8 mouse cellular contexts compared by ENCODE assay signal in the genomic region with DNA sequence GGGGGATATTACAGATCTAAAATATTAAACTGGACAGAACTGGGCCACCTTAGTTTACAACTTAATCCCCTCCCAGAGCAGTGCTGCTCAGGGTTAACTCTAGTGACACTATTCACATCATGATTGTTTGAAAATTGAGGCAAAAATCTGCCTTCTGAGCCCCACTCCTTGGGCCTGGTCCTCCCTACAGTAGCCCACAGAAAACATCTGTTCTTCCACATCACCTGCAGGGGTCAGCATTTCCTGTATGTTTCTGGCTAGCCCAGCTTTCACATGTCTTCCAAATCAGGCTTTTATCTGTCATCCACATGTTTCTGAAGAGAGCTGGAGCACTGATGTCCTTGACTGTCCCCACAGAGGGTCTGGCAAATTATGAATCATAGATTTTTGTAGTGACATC.
DNase-seq lines count a peak whose midpoint lies in the region; ATAC-seq lines count a peak whose summit lies in the region.

No protein-coding gene starts in this region.

- DNase-seq in cerebellum, postnatal 10 days, result peak; percentile 38 to 39
- no peak for DNase-seq in cerebellum, adult 18-20 months
- no peak for DNase-seq in midbrain, embryonic 11.5 days (ENCODE audit: low spot score, missing footprints)
- no peak for DNase-seq in midbrain, embryonic 10.5 days (ENCODE audit: low spot score)
- DNase-seq in embryonic facial prominence, embryonic 14.5 days (ENCODE audit: low spot score), result peak; percentile 34
- DNase-seq in gastrocnemius, adult 8-10 months (ENCODE audit: low spot score in 2 of 2), result no peak
- DNase-seq in layer of hippocampus, postnatal 14 days (ENCODE audit: low spot score in 2 of 2), result no peak

- H3K9ac ChIP-seq in midbrain, embryonic 11.5 days (ENCODE audit: low read length), result no peak overlapping the region
- H3K9ac ChIP-seq in embryonic facial prominence, embryonic 14.5 days (ENCODE audit: low read depth, low read length), result no peak overlapping the region
- no peak overlapping the region for H3K9ac ChIP-seq in neural tube, embryonic 14.5 days (replicated peaks; ENCODE audit: low read depth, low read length)

- H3K27me3 ChIP-seq in midbrain, embryonic 11.5 days (ENCODE audit: control insufficient read depth, insufficient read depth, low read length), result no peaks in the 10 kb centered on the region
- no peaks in the 10 kb centered on the region for H3K27me3 ChIP-seq in midbrain, embryonic 10.5 days (ENCODE audit: low read depth, poor library complexity, severe bottlenecking)
- H3K27me3 ChIP-seq in embryonic facial prominence, embryonic 14.5 days (replicated peaks; ENCODE audit: control insufficient read depth, insufficient read depth, low read length), result no peaks in the 10 kb centered on the region
- no peaks in the 10 kb centered on the region for H3K27me3 ChIP-seq in neural tube, embryonic 14.5 days (ENCODE audit: control insufficient read depth, insufficient read depth, low read length)

- no peak overlapping the region for H3K27ac ChIP-seq in midbrain, embryonic 11.5 days (ENCODE audit: low read depth, low read length)
- no peak overlapping the region for H3K27ac ChIP-seq in midbrain, embryonic 10.5 days (replicated peaks)
- H3K27ac ChIP-seq in embryonic facial prominence, embryonic 14.5 days (replicated peaks; ENCODE audit: low read depth, low read length), result no peak overlapping the region
- H3K27ac ChIP-seq in neural tube, embryonic 14.5 days (ENCODE audit: low read depth, low read length), result no peak overlapping the region

- no peak overlapping the region for H3K4me2 ChIP-seq in midbrain, embryonic 11.5 days
- H3K4me2 ChIP-seq in embryonic facial prominence, embryonic 14.5 days (ENCODE audit: low read depth, low read length), result no peak overlapping the region
- H3K4me2 ChIP-seq in neural tube, embryonic 14.5 days (ENCODE audit: low read depth, low read length), result no peak overlapping the region

- H3K36me3 ChIP-seq in midbrain, embryonic 11.5 days (ENCODE audit: control insufficient read depth, insufficient read depth, low read length), result no peaks in the 10 kb centered on the region
- no peaks in the 10 kb centered on the region for H3K36me3 ChIP-seq in midbrain, embryonic 10.5 days
- H3K36me3 ChIP-seq in embryonic facial prominence, embryonic 14.5 days (ENCODE audit: control insufficient read depth, insufficient read depth, low read length), result no peaks in the 10 kb centered on the region
- H3K36me3 ChIP-seq in neural tube, embryonic 14.5 days (ENCODE audit: control insufficient read depth, insufficient read depth, low read length), result no peaks in the 10 kb centered on the region

- H3K4me1 ChIP-seq in midbrain, embryonic 11.5 days (ENCODE audit: control insufficient read depth, insufficient read depth, low read length), result no peaks in the 10 kb centered on the region
- H3K4me1 ChIP-seq in midbrain, embryonic 10.5 days, result no peaks in the 10 kb centered on the region
- H3K4me1 ChIP-seq in embryonic facial prominence, embryonic 14.5 days (ENCODE audit: control insufficient read depth, insufficient read depth, low read length), result no peaks in the 10 kb centered on the region
- peaks cover 3% of the 10 kb centered on the region; the same call in 1 of the 2 replicates for H3K4me1 ChIP-seq in neural tube, embryonic 14.5 days (ENCODE audit: control insufficient read depth, insufficient read depth, low read length)

- no peak overlapping the region for H3K4me3 ChIP-seq in midbrain, embryonic 11.5 days (ENCODE audit: low read depth, low read length)
- no peak overlapping the region for H3K4me3 ChIP-seq in midbrain, embryonic 10.5 days
- H3K4me3 ChIP-seq in embryonic facial prominence, embryonic 14.5 days (ENCODE audit: low read depth, low read length), result no peak overlapping the region
- no peak overlapping the region for H3K4me3 ChIP-seq in neural tube, embryonic 14.5 days (ENCODE audit: low read depth, low read length)

- no peaks in the 10 kb centered on the region for H3K9me3 ChIP-seq in midbrain, embryonic 11.5 days (ENCODE audit: control insufficient read depth, low read length)
- no peaks in the 10 kb centered on the region for H3K9me3 ChIP-seq in midbrain, embryonic 10.5 days (replicated peaks)
- H3K9me3 ChIP-seq in embryonic facial prominence, embryonic 14.5 days (ENCODE audit: control insufficient read depth, low read length), result no peaks in the 10 kb centered on the region
- no peaks in the 10 kb centered on the region for H3K9me3 ChIP-seq in neural tube, embryonic 14.5 days (ENCODE audit: control insufficient read depth, low read length)

- ATAC-seq in midbrain, embryonic 11.5 days (ENCODE audit: low FRiP score), result peak; percentile 63
- no peak for ATAC-seq in embryonic facial prominence, embryonic 14.5 days (ENCODE audit: low read depth)
- ATAC-seq in neural tube, embryonic 14.5 days (ENCODE audit: low read depth), result peak; percentile 50; the same call in 1 of the 2 replicates

Comparison
In these comparisons a context has a peak if more than half of its experiments do, and no peak if none do; other contexts are left out.
1. DNase-seq: peak in cerebellum, postnatal 10 days (2 of 2) and embryonic facial prominence, embryonic 14.5 days (single experiment); none in cerebellum, adult 18-20 months (0 of 2), midbrain, embryonic 11.5 days (single experiment), midbrain, embryonic 10.5 days (single experiment), gastrocnemius, adult 8-10 months (0 of 2) and layer of hippocampus, postnatal 14 days (0 of 2).